ENCODE assay signal across 21 mouse cellular contexts in the genomic region with DNA sequence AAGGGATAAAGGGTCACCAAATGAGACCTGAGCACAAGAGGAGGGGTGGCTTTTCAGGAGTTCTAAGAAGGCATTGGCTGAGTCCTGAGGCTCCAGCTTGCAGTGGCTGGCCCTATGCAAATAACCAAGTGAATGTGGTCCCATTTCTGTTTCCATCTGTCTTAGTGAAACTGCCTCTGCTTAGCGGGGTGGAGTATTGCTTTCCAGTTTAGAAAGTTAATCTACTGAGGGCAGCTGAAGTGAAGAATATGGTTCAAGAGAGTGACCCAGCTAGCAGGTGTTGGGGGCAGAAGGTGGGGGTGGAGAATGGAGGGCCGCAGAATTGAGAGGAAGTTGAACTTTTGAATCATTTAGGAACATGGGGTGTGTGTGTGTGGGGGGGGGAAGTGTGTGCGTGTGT. TPM values are rescaled to one million over a fixed set of nuclear protein-coding genes. Genes with fewer than 3 reads are reported as not detected.
DNase-seq lines count a peak whose midpoint lies in the region; ATAC-seq lines count a peak whose summit lies in the region.
"Had no signal": no experiment of that assay in that cellular context is flagged by ENCODE, and none has a peak within 500 bp of the region (broad histone marks: within the 10 kb centered on the region; RNA-seq: fewer than 3 reads in every experiment).

No protein-coding gene starts in this region.

- ATAC-seq in granulocyte monocyte progenitor cell, adult 5-6 weeks (replicated peaks; ENCODE audit: poor library complexity, severe bottlenecking) = peak; percentile 42; the same call in 1 of the 2 replicates
- ATAC-seq: forebrain, embryonic 15.5 days; midbrain, embryonic 13.5 days had no signal

- peak; percentile 74 for DNase-seq in heart, adult 11 months
- no peak for DNase-seq in heart, adult 9 months (ENCODE audit: low spot score in 2 of 2)
- peak; percentile 82 for DNase-seq in A20 (ENCODE audit: low read depth, low spot score)
- peak; percentile 77 to 80 for DNase-seq in spleen, postnatal 36 days (ENCODE audit: low spot score in 2 of 2)
- no peak for DNase-seq in kidney, adult 11 months
- DNase-seq in urinary bladder, postnatal 10 days (ENCODE audit: low spot score) = no peak
- DNase-seq: adrenal gland, postnatal 36 days; cerebellum, adult 2 months; cerebellum, postnatal 14 days; gastrocnemius, postnatal 36 days; heart, postnatal 14 days; kidney, adult 2 months; kidney, postnatal 36 days; lung, postnatal 36 days; retina, postnatal 1 day; right cerebral cortex, postnatal 14 days; thymus, adult 18-20 months; thymus, postnatal 25 days had no signal

RNA-seq across cellular contexts. Expression of a gene that starts 31.8 kb away (rescaled TPM):
- 73.9 and 90.8 TPM in 2 replicates for total RNA-seq in granulocyte monocyte progenitor cell, adult 5-6 weeks (2014; fragmentation: Nextera tagmentation)
- total RNA-seq in granulocyte monocyte progenitor cell, adult 5-6 weeks (2017) = 18.9 and 22.1 TPM in 2 replicates

Comparison
In these comparisons a context has a peak if more than half of its experiments do, and no peak if none do; other contexts are left out.
1. DNase-seq: peak in heart, adult 11 months (single experiment), A20 (single experiment) and spleen, postnatal 36 days (2 of 2); none in heart, adult 9 months (0 of 2), kidney, adult 11 months (single experiment) and urinary bladder, postnatal 10 days (single experiment).